Mouse (Mus musculus): ENCODE measurements around the gene Rhobtb3. TPM values are rescaled to one million over a fixed set of nuclear protein-coding genes. Genes with fewer than 3 reads are reported as not detected.

Gene Rhobtb3
- total RNA-seq, 1 experiment: 8.9 TPM

- peaks cover 2 to 7% of the 10 kb centered on the region in 2 experiments; a peak in 2 of 4 replicates for H3K4me1 ChIP-seq (ENCODE audit: control insufficient read depth in 2 of 2, insufficient read depth in 2 of 2, low read length in 2 of 2, poor library complexity in 1 of 2)
- no peaks in the 10 kb centered on the region for H3K36me3 ChIP-seq (ENCODE audit: control insufficient read depth, insufficient read depth, low read length, poor library complexity, severe bottlenecking)
- no peak overlapping the region for H3K27ac ChIP-seq (ENCODE audit: insufficient read depth, low read depth, low read length, poor library complexity, severe bottlenecking)
- no peaks in the 10 kb centered on the region for H3K9me3 ChIP-seq (ENCODE audit: control insufficient read depth, insufficient read depth, low read depth, low read length)
- no peak for TF ChIP-seq HCFC1 (IDR thresholded peaks at IDR 0.05; ENCODE audit: borderline replicate concordance, insufficient read depth, low read length)
- TF ChIP-seq MAFK (IDR thresholded peaks at IDR 0.05; ENCODE audit: insufficient read depth, low read depth, low read length): no peak
- no peak for TF ChIP-seq ZC3H11A (IDR thresholded peaks at IDR 0.05; ENCODE audit: borderline replicate concordance, low read depth, low read length)
- TF ChIP-seq CHD2 (IDR thresholded peaks at IDR 0.05; ENCODE audit: low read depth, low read length): no peak
- TF ChIP-seq ZNF384 (IDR thresholded peaks at IDR 0.05; ENCODE audit: low read depth, low read length): no peak
- no peak overlapping the region for H3K9ac ChIP-seq (ENCODE audit: insufficient read depth, low read depth, low read length, poor library complexity, severe bottlenecking)
- in situ Hi-C loops (cut with MboI; ENCODE audit: low sequenced_read_pairs in 2 of 2, unreplicated experiment in 2 of 2): no loop called here
- DNase-seq (ENCODE audit: low read depth, low spot score): no peak
- H3K4me3 ChIP-seq (ENCODE audit: insufficient read depth in 1 of 2, low read depth in 1 of 2, low read length in 2 of 2, poor library complexity in 1 of 2, severe bottlenecking in 1 of 2): no peak overlapping the region
These were observed 111.0 kb downstream of the Rhobtb3 start for GRCm38 (mm10) chr13:75832697-75833096.

GRCm38 (mm10) chr13:75831710-75832109 lies 112.0 kb downstream of the Rhobtb3 start:
- in situ Hi-C loops (cut with MboI; ENCODE audit: low sequenced_read_pairs in 2 of 2, unreplicated experiment in 2 of 2): no loop called here
- no peak for TF ChIP-seq MAFK (IDR thresholded peaks at IDR 0.05; ENCODE audit: insufficient read depth, low read depth, low read length)
- TF ChIP-seq ZNF384 (IDR thresholded peaks at IDR 0.05; ENCODE audit: low read depth, low read length): no peak
- no peak for TF ChIP-seq ZC3H11A (IDR thresholded peaks at IDR 0.05; ENCODE audit: borderline replicate concordance, low read depth, low read length)
- no peak for TF ChIP-seq CHD2 (IDR thresholded peaks at IDR 0.05; ENCODE audit: low read depth, low read length)
- no peak for TF ChIP-seq HCFC1 (IDR thresholded peaks at IDR 0.05; ENCODE audit: borderline replicate concordance, insufficient read depth, low read length)
- Histone ChIP-seq H3K4me1 (ENCODE audit: control insufficient read depth in 2 of 2, insufficient read depth in 2 of 2, low read length in 2 of 2, poor library complexity in 1 of 2) (peaks cover 2 to 7% of the 10 kb centered on the region in 2 experiments; a peak in 2 of 4 replicates), H3K9me3 (ENCODE audit: control insufficient read depth, insufficient read depth, low read depth, low read length) (no peaks in the 10 kb centered on the region), H3K27ac (ENCODE audit: insufficient read depth, low read depth, low read length, poor library complexity, severe bottlenecking) (no peak overlapping the region), H3K9ac (ENCODE audit: insufficient read depth, low read depth, low read length, poor library complexity, severe bottlenecking) (no peak overlapping the region), H3K36me3 (ENCODE audit: control insufficient read depth, insufficient read depth, low read length, poor library complexity, severe bottlenecking) (no peaks in the 10 kb centered on the region), H3K4me3 (ENCODE audit: insufficient read depth in 1 of 2, low read depth in 1 of 2, low read length in 2 of 2, poor library complexity in 1 of 2, severe bottlenecking in 1 of 2) (no peak overlapping the region)
- no peak for DNase-seq (ENCODE audit: low read depth, low spot score)

GRCm38 (mm10) chr13:75830708-75831107 lies 113.0 kb downstream of the Rhobtb3 start:
- Histone ChIP-seq H3K36me3 (ENCODE audit: control insufficient read depth, insufficient read depth, low read length, poor library complexity, severe bottlenecking) (no peaks in the 10 kb centered on the region), H3K9me3 (ENCODE audit: control insufficient read depth, insufficient read depth, low read depth, low read length) (no peaks in the 10 kb centered on the region), H3K4me3 (ENCODE audit: insufficient read depth in 1 of 2, low read depth in 1 of 2, low read length in 2 of 2, poor library complexity in 1 of 2, severe bottlenecking in 1 of 2) (no peak overlapping the region), H3K27ac (ENCODE audit: insufficient read depth, low read depth, low read length, poor library complexity, severe bottlenecking) (no peak overlapping the region), H3K4me1 (ENCODE audit: control insufficient read depth in 2 of 2, insufficient read depth in 2 of 2, low read length in 2 of 2, poor library complexity in 1 of 2) (peaks cover 0 to 3% of the 10 kb centered on the region in 2 experiments; a peak in 2 of 4 replicates), H3K9ac (ENCODE audit: insufficient read depth, low read depth, low read length, poor library complexity, severe bottlenecking) (no peak overlapping the region)
- no peak for TF ChIP-seq HCFC1 (IDR thresholded peaks at IDR 0.05; ENCODE audit: borderline replicate concordance, insufficient read depth, low read length)
- in situ Hi-C loops (cut with MboI; ENCODE audit: low sequenced_read_pairs in 2 of 2, unreplicated experiment in 2 of 2): no loop called here
- DNase-seq (ENCODE audit: low read depth, low spot score): no peak

- Histone ChIP-seq H3K9ac (ENCODE audit: insufficient read depth, low read depth, low read length, poor library complexity, severe bottlenecking) (no peak overlapping the region), H3K4me3 (ENCODE audit: insufficient read depth in 1 of 2, low read depth in 1 of 2, low read length in 2 of 2, poor library complexity in 1 of 2, severe bottlenecking in 1 of 2) (no peak overlapping the region), H3K36me3 (ENCODE audit: control insufficient read depth, insufficient read depth, low read length, poor library complexity, severe bottlenecking) (no peaks in the 10 kb centered on the region), H3K4me1 (ENCODE audit: control insufficient read depth in 2 of 2, insufficient read depth in 2 of 2, low read length in 2 of 2, poor library complexity in 1 of 2) (peaks cover 0 to 1% of the 10 kb centered on the region in 2 experiments; a peak in 2 of 4 replicates), H3K27ac (ENCODE audit: insufficient read depth, low read depth, low read length, poor library complexity, severe bottlenecking) (no peak overlapping the region), H3K9me3 (ENCODE audit: control insufficient read depth, insufficient read depth, low read depth, low read length) (no peaks in the 10 kb centered on the region)
- DNase-seq (ENCODE audit: low read depth, low spot score): no peak
- in situ Hi-C loops (cut with MboI; ENCODE audit: low sequenced_read_pairs in 2 of 2, unreplicated experiment in 2 of 2): no loop called here
- TF ChIP-seq ZC3H11A (IDR thresholded peaks at IDR 0.05; ENCODE audit: borderline replicate concordance, low read depth, low read length) (no peak), ZNF384 (IDR thresholded peaks at IDR 0.05; ENCODE audit: low read depth, low read length) (no peak), MAFK (IDR thresholded peaks at IDR 0.05; ENCODE audit: insufficient read depth, low read depth, low read length) (no peak), HCFC1 (IDR thresholded peaks at IDR 0.05; ENCODE audit: borderline replicate concordance, insufficient read depth, low read length) (no peak), CHD2 (IDR thresholded peaks at IDR 0.05; ENCODE audit: low read depth, low read length) (no peak)
These were observed 118.3 kb downstream of the Rhobtb3 start for GRCm38 (mm10) chr13:75825388-75825787.

Measured in ES-E14 (cell line).